34 mouse cellular contexts compared by ENCODE assay signal in genomic region chr11:78483639-78484038, GRCm38 (mm10). TPM values are rescaled to one million over a fixed set of nuclear protein-coding genes. Genes with fewer than 3 reads are reported as not detected.
A peak's percentile ranks its signal among the peaks of the same experiment; 100 is the strongest.
DNase-seq lines count a peak whose midpoint lies in the region; TF ChIP-seq lines count a peak whose summit lies in the region.
"Had no signal": no experiment of that assay in that cellular context is flagged by ENCODE, and none has a peak within 500 bp of the region (broad histone marks: within the 10 kb centered on the region; RNA-seq: fewer than 3 reads in every experiment).

No protein-coding gene starts in this region.

- H3K9ac ChIP-seq in ES-E14 (ENCODE audit: insufficient read depth, low read depth, low read length, poor library complexity, severe bottlenecking): peak overlapping the region; percentile 40; the same call in 1 of the 2 replicates
- H3K9ac ChIP-seq: embryonic facial prominence, embryonic 13.5 days; forebrain, embryonic 12.5 days; forebrain, embryonic 15.5 days; hindbrain, embryonic 12.5 days; hindbrain, embryonic 15.5 days had no signal

- no peaks in the 10 kb centered on the region for H3K9me3 ChIP-seq in E14TG2a.4 (ENCODE audit: low read length)
- H3K9me3 ChIP-seq in ES-E14 (ENCODE audit: control insufficient read depth, insufficient read depth, low read depth, low read length): no peaks in the 10 kb centered on the region
- H3K9me3 ChIP-seq: embryonic facial prominence, embryonic 10.5 days; embryonic facial prominence, embryonic 13.5 days; forebrain, embryonic 12.5 days; forebrain, embryonic 15.5 days; G1E; hindbrain, embryonic 12.5 days; hindbrain, embryonic 15.5 days had no signal

- H3K27ac ChIP-seq in cerebellum, adult 2 months (ENCODE audit: insufficient read depth, low read length): no peak overlapping the region
- H3K27ac ChIP-seq in ES-E14 (ENCODE audit: insufficient read depth, low read depth, low read length, poor library complexity, severe bottlenecking): no peak overlapping the region
- H3K27ac ChIP-seq: embryonic facial prominence, embryonic 10.5 days; embryonic facial prominence, embryonic 13.5 days; forebrain, embryonic 12.5 days; forebrain, embryonic 15.5 days; hindbrain, embryonic 12.5 days; hindbrain, embryonic 15.5 days had no signal

- no peaks in the 10 kb centered on the region for H3K27me3 ChIP-seq in cerebellum, adult 2 months (ENCODE audit: control insufficient read depth, insufficient read depth, low read length)
- peaks cover 52% of the 10 kb centered on the region for H3K27me3 ChIP-seq in E14TG2a.4 (ENCODE audit: insufficient read depth, low read length)
- H3K27me3 ChIP-seq: forebrain, embryonic 15.5 days; hindbrain, embryonic 15.5 days had no signal

- in situ Hi-C loops in ES-E14 (cut with MboI; ENCODE audit: low sequenced_read_pairs in 2 of 2, unreplicated experiment in 2 of 2): no loop called here

- TF ChIP-seq CTCF in cerebellum, adult 2 months (IDR thresholded peaks at IDR 0.05; ENCODE audit: borderline replicate concordance, insufficient read depth, low read depth, low read length): no peak
- no peak for TF ChIP-seq CTCF in E14TG2a.4 (conservative IDR thresholded peaks at IDR 0.05; ENCODE audit: low read length)

- peak; percentile 2 for DNase-seq in cerebellum, adult 11-12 months
- DNase-seq in cerebellum, adult 2 months: no peak
- DNase-seq in ES-E14 (ENCODE audit: low read depth, low spot score): no peak
- peak; percentile 60 for DNase-seq in ZHBTc4 (ENCODE audit: low read depth, low spot score)
- no peak for DNase-seq in kidney, adult 8-10 months
- DNase-seq in gastrocnemius, postnatal 4 days (ENCODE audit: low spot score in 2 of 2): no peak
- DNase-seq: adrenal gland, postnatal 10 days; adrenal gland, postnatal 36 days; cerebellum, adult 18-20 months; cerebellum, postnatal 10 days; cerebellum, postnatal 36 days; embryo, embryonic 11 days; gastrocnemius, postnatal 10 days; gastrocnemius, postnatal 36 days; heart, adult 11 months had no signal

- TF ChIP-seq POLR2A in cerebellum, adult 2 months (IDR thresholded peaks at IDR 0.05; ENCODE audit: borderline replicate concordance, insufficient read depth, low read length): no peak

- WGBS in cerebellum, adult 2 months: 80% methylated on average over 7 of the region's 7 CpGs

- H3K4me1 ChIP-seq in cerebellum, adult 2 months (ENCODE audit: control insufficient read depth, insufficient read depth, low read length): no peaks in the 10 kb centered on the region
- H3K4me1 ChIP-seq in E14TG2a.4 (replicated peaks; ENCODE audit: low read depth, low read length) (peaks cover 30% of the 10 kb centered on the region), ES-E14 (ENCODE audit: control insufficient read depth in 2 of 2, insufficient read depth in 2 of 2, low read length in 2 of 2, poor library complexity in 1 of 2) (peaks cover 0 to 6% of the 10 kb centered on the region in 2 experiments; a peak in 1 of 4 replicates)
- H3K4me1 ChIP-seq: embryonic facial prominence, embryonic 13.5 days; forebrain, embryonic 12.5 days; forebrain, embryonic 15.5 days; hindbrain, embryonic 12.5 days; hindbrain, embryonic 15.5 days had no signal

- H3K4me3 ChIP-seq in cerebellum, adult 2 months (replicated peaks; ENCODE audit: insufficient read depth, low read depth, low read length): no peak overlapping the region
- H3K4me3 ChIP-seq in E14TG2a.4 (replicated peaks; ENCODE audit: low read length) (peak overlapping the region; percentile 78), ES-E14 (ENCODE audit: insufficient read depth in 1 of 2, low read depth in 1 of 2, low read length in 2 of 2, poor library complexity in 1 of 2, severe bottlenecking in 1 of 2) (peak overlapping the region; percentile 58 to 68)
- H3K4me3 ChIP-seq: embryonic facial prominence, embryonic 10.5 days; embryonic facial prominence, embryonic 13.5 days; erythroblast, embryonic 14.5 days; forebrain, embryonic 12.5 days; forebrain, embryonic 15.5 days; hindbrain, embryonic 12.5 days; hindbrain, embryonic 15.5 days had no signal

- H3K36me3 ChIP-seq in E14TG2a.4 (ENCODE audit: insufficient read depth, low read length) (no peaks in the 10 kb centered on the region), ES-E14 (ENCODE audit: control insufficient read depth, insufficient read depth, low read length, poor library complexity, severe bottlenecking) (no peaks in the 10 kb centered on the region; the same call in 1 of the 2 replicates)
- H3K36me3 ChIP-seq: embryonic facial prominence, embryonic 10.5 days; embryonic facial prominence, embryonic 13.5 days; G1E had no signal

TF ChIP-seq in ES-E14, 5 proteins besides CTCF, POLR2A, EP300 and RAD21:
- no peak for TF ChIP-seq ZC3H11A (IDR thresholded peaks at IDR 0.05; ENCODE audit: borderline replicate concordance, low read depth, low read length)
- TF ChIP-seq MAFK (IDR thresholded peaks at IDR 0.05; ENCODE audit: insufficient read depth, low read depth, low read length): no peak
- no peak for TF ChIP-seq ZNF384 (IDR thresholded peaks at IDR 0.05; ENCODE audit: low read depth, low read length)
- TF ChIP-seq CHD2 (IDR thresholded peaks at IDR 0.05; ENCODE audit: low read depth, low read length): no peak
- no peak for TF ChIP-seq HCFC1 (IDR thresholded peaks at IDR 0.05; ENCODE audit: borderline replicate concordance, insufficient read depth, low read length)

RNA-seq across cellular contexts. Expression of gene Sarm1, which starts 13.9 kb away (rescaled TPM):
- 29.0 and 32.0 TPM in 2 replicates for polyA plus RNA-seq in cerebellum, adult 2 months (2012; rRNA removed)
- total RNA-seq in ES-E14 (2012; rRNA removed): 3.7 and 5.0 TPM in 2 replicates
- total RNA-seq in gastrocnemius, postnatal 4 days (2021): 1 to 10 TPM in 1 of 2 experiments, under 1 TPM in 1; 0.93 to 1.2 TPM
- polyA plus RNA-seq: erythroblast, embryonic 14.5 days; G1E; heart, postnatal 0 days had no signal

RNA-seq across cellular contexts. Expression of gene Vtn, which starts 15.3 kb away (rescaled TPM):
- polyA plus RNA-seq in cerebellum, adult 2 months (2012; rRNA removed): 142 and 143 TPM in 2 replicates
- total RNA-seq in ES-E14 (2012; rRNA removed): 0.26 TPM in 1 of 2 replicates, not detected in the other
- total RNA-seq in gastrocnemius, postnatal 4 days (2021): 10 to 100 TPM; 23.8 to 27.4 TPM
- total RNA-seq: G1E; hematopoietic stem cell, adult 5-6 weeks had no signal
- polyA plus RNA-seq: G1E had no signal

RNA-seq across cellular contexts. Expression of gene Slc46a1, which starts 18.1 kb away (rescaled TPM):
- polyA plus RNA-seq in cerebellum, adult 2 months (2012; rRNA removed): 15.2 and 15.4 TPM in 2 replicates
- 21.4 and 29.0 TPM in 2 replicates for total RNA-seq in ES-E14 (2012; rRNA removed)
- 1 to 10 TPM; 2.7 to 4.9 TPM for total RNA-seq in gastrocnemius, postnatal 4 days (2021)
- polyA plus RNA-seq: G1E had no signal

RNA-seq across cellular contexts. Expression of gene Sebox, which starts 19.6 kb away (rescaled TPM):
- polyA plus RNA-seq in cerebellum, adult 2 months (2012; rRNA removed): 14.7 and 17.3 TPM in 2 replicates
- 0.31 and 0.32 TPM in 2 replicates for total RNA-seq in ES-E14 (2012; rRNA removed)
- not detected for total RNA-seq in gastrocnemius, postnatal 4 days (2021)
- total RNA-seq: adrenal gland, adult 18-20 months; adrenal gland, postnatal 10 days; adrenal gland, postnatal 36 days; G1E; gastrocnemius, adult 18-20 months; gastrocnemius, postnatal 10 days; gastrocnemius, postnatal 36 days; heart, adult 8-10 months; heart, postnatal 25 days; hematopoietic stem cell, adult 5-6 weeks had no signal
- polyA plus RNA-seq: embryonic facial prominence, embryonic 10.5 days; embryonic facial prominence, embryonic 13.5 days; erythroblast, embryonic 14.5 days; forebrain, embryonic 12.5 days; forebrain, embryonic 15.5 days; G1E; heart, embryonic 11.5 days; heart, embryonic 14.5 days; heart, postnatal 0 days; hindbrain, embryonic 12.5 days; intestine, embryonic 14.5 days; intestine, postnatal 0 days had no signal

RNA-seq across cellular contexts. Expression of gene Tmem199, which starts 28.3 kb away (rescaled TPM):
- polyA plus RNA-seq in cerebellum, adult 2 months (2012; rRNA removed): 67.9 and 69.5 TPM in 2 replicates
- total RNA-seq in ES-E14 (2012; rRNA removed): 73.1 and 73.8 TPM in 2 replicates
- 10 to 100 TPM; 12.6 to 14.7 TPM for total RNA-seq in gastrocnemius, postnatal 4 days (2021)

Comparison
In these comparisons a context has a peak if more than half of its experiments do, and no peak if none do; other contexts are left out.
1. DNase-seq: peak in cerebellum, adult 11-12 months (single experiment) and ZHBTc4 (single experiment); none in cerebellum, adult 2 months (0 of 2), ES-E14 (single experiment), kidney, adult 8-10 months (0 of 2) and gastrocnemius, postnatal 4 days (0 of 2).
2. RNA of gene Vtn, which starts 15.3 kb away (total RNA-seq): 23.8 to 27.4 TPM in gastrocnemius, postnatal 4 days; 0.26 TPM in ES-E14; every median in the first group is over 10 times any median in the second.